Mouse (Mus musculus): ENCODE measurements around the gene Tapt1. TPM values are rescaled to one million over a fixed set of nuclear protein-coding genes. Genes with fewer than 3 reads are reported as not detected.
"Not testable (repeated sequence)": the region's sequence is repeated elsewhere in the genome, so short reads cannot be mapped to it uniquely, and the experiment has no call there.

Gene Tapt1
- polyA plus RNA-seq, 1 experiment from 2014 or later, result 37.6 TPM

DNA sequence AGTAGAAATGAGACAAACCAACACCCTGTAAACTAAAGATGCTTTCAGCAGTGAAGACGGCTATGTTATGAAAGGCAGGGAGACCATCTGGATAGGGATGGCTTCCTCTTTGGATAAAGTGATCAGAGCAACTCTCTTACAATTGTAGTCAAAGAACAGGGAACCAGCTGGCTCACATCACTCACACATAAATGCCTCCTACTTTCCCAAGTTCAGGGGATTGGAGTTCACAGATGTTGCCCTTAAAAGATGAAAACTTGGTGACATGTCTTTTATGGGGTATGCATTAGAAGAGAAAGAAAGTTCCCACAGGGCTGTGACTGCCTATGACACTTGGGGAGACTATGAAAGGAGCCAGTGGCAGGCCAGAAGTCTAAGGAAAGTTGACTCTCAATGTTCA lies 73.4 kb downstream of the Tapt1 start:
- Histone ChIP-seq H3K4me2 (ENCODE audit: low read depth, low read length) (no peak overlapping the region), H3K36me3 (ENCODE audit: control insufficient read depth, insufficient read depth, low read length) (no peaks in the 10 kb centered on the region), H3K4me1 (ENCODE audit: control insufficient read depth, insufficient read depth, low read length) (no peaks in the 10 kb centered on the region), H3K4me3 (ENCODE audit: low read depth, low read length) (no peak overlapping the region), H3K9ac (ENCODE audit: low read depth, low read length) (no peak overlapping the region), H3K27ac (replicated peaks; ENCODE audit: low read depth, low read length) (no peak overlapping the region), H3K27me3 (replicated peaks; ENCODE audit: control insufficient read depth, insufficient read depth, low read length) (no peaks in the 10 kb centered on the region), H3K9me3 (ENCODE audit: control insufficient read depth, low read length) (no peaks in the 10 kb centered on the region)
- 61% methylated on average over 1 of the region's 1 CpGs for WGBS
- no peak for ATAC-seq (ENCODE audit: low read depth)
- no peak for DNase-seq (ENCODE audit: low spot score)

GRCm38 (mm10) chr5:44151327-44152051 lies 74.9 kb downstream of the Tapt1 start:
- ATAC-seq (ENCODE audit: low read depth), result peak; percentile 86
- Histone ChIP-seq H3K36me3 (ENCODE audit: control insufficient read depth, insufficient read depth, low read length) (no peaks in the 10 kb centered on the region), H3K4me2 (ENCODE audit: low read depth, low read length) (no peak overlapping the region), H3K9me3 (ENCODE audit: control insufficient read depth, low read length) (no peaks in the 10 kb centered on the region), H3K4me3 (ENCODE audit: low read depth, low read length) (no peak overlapping the region), H3K4me1 (ENCODE audit: control insufficient read depth, insufficient read depth, low read length) (no peaks in the 10 kb centered on the region), H3K9ac (ENCODE audit: low read depth, low read length) (no peak overlapping the region), H3K27me3 (replicated peaks; ENCODE audit: control insufficient read depth, insufficient read depth, low read length) (no peaks in the 10 kb centered on the region), H3K27ac (replicated peaks; ENCODE audit: low read depth, low read length) (no peak overlapping the region)
- DNase-seq (ENCODE audit: low spot score), result peak; percentile 56
- WGBS, result 60% methylated on average over 4 of the region's 4 CpGs

DNA sequence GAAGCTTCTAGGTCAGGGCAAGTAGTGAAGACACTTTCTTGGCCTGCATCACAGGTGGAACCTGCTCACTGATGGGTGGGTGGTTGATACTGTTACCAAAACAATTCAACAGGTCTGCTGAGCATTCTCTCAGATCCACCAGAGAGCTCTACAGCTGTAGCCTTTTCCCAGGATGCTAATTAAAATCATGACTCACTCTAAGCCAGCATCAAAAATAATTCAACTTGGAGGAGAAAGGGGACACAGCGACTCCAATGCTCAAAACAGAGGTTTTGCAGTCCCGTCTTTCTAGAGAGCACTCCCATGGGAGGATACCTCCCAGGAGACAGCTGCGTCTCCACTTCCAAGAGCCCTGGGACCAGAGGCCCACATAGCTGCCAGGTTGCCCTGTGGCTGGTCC lies 78.7 kb downstream of the Tapt1 start:
- no peaks in the 10 kb centered on the region for H3K4me1 ChIP-seq (ENCODE audit: control insufficient read depth, insufficient read depth, low read length)
- 70% methylated on average over 3 of the region's 3 CpGs for WGBS
- no peaks in the 10 kb centered on the region for H3K9me3 ChIP-seq (ENCODE audit: control insufficient read depth, low read length)
- H3K27me3 ChIP-seq (replicated peaks; ENCODE audit: control insufficient read depth, insufficient read depth, low read length), result no peaks in the 10 kb centered on the region
- no peak overlapping the region for H3K4me2 ChIP-seq (ENCODE audit: low read depth, low read length)
- H3K9ac ChIP-seq (ENCODE audit: low read depth, low read length), result no peak overlapping the region
- no peak overlapping the region for H3K4me3 ChIP-seq (ENCODE audit: low read depth, low read length)
- ATAC-seq (ENCODE audit: low read depth) (peak; percentile 47; the same call in 1 of the 2 replicates), DNase-seq (ENCODE audit: low spot score) (no peak)
- no peak overlapping the region for H3K27ac ChIP-seq (replicated peaks; ENCODE audit: low read depth, low read length)
- no peaks in the 10 kb centered on the region for H3K36me3 ChIP-seq (ENCODE audit: control insufficient read depth, insufficient read depth, low read length)

DNA sequence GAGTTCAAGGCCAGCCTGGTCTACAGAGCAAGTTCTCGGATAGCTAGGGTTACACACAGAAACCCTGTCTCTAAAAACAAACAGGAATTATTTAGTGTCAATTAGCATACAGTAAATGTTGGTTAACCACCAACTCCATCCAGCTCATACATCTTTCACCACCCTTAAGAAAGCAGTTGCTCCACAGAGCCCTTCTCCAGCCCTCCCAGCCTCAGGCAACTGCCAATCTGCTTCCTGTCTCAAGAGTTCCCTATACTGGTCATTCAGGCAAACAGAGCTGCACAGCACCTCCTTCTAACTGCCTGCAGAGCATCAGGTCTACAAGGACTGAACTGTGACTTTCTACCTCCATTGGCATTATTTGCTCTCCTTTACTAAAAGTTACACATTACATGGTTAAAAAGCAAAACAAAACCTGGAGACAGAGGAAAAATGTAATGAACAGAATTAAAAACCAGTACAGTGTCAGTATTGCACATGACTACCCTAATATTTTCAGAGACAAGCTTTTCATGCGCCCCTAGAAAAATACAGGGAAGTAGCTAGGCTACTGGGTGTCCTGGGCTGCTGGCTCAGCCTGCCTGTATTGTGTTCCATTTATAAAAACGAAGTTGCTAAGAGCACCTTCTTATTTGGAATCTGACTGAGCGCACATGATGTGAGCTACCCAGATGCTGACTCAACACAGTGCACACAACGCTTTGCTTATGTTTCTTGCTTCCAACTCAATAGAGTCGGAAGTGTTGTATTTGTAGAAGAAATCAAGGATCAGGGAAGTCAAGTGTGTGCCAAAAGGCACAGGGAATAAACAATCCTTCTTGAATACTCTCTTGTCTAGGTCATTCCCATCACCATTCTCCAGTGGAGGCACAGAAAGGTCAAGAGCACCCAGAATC lies 79.7 kb downstream of the Tapt1 start:
- no peaks in the 10 kb centered on the region for H3K36me3 ChIP-seq (ENCODE audit: control insufficient read depth, insufficient read depth, low read length)
- no peaks in the 10 kb centered on the region for H3K9me3 ChIP-seq (ENCODE audit: control insufficient read depth, low read length)
- H3K4me1 ChIP-seq (ENCODE audit: control insufficient read depth, insufficient read depth, low read length), result no peaks in the 10 kb centered on the region
- no peak overlapping the region for H3K4me2 ChIP-seq (ENCODE audit: low read depth, low read length)
- no peak for ATAC-seq (ENCODE audit: low read depth)
- no peak overlapping the region for H3K9ac ChIP-seq (ENCODE audit: low read depth, low read length)
- 79% methylated on average over 6 of the region's 6 CpGs for WGBS
- no peak overlapping the region for H3K27ac ChIP-seq (replicated peaks; ENCODE audit: low read depth, low read length)
- no peaks in the 10 kb centered on the region for H3K27me3 ChIP-seq (replicated peaks; ENCODE audit: control insufficient read depth, insufficient read depth, low read length)
- DNase-seq (ENCODE audit: low spot score), result no peak
- H3K4me3 ChIP-seq (ENCODE audit: low read depth, low read length), result no peak overlapping the region

DNA sequence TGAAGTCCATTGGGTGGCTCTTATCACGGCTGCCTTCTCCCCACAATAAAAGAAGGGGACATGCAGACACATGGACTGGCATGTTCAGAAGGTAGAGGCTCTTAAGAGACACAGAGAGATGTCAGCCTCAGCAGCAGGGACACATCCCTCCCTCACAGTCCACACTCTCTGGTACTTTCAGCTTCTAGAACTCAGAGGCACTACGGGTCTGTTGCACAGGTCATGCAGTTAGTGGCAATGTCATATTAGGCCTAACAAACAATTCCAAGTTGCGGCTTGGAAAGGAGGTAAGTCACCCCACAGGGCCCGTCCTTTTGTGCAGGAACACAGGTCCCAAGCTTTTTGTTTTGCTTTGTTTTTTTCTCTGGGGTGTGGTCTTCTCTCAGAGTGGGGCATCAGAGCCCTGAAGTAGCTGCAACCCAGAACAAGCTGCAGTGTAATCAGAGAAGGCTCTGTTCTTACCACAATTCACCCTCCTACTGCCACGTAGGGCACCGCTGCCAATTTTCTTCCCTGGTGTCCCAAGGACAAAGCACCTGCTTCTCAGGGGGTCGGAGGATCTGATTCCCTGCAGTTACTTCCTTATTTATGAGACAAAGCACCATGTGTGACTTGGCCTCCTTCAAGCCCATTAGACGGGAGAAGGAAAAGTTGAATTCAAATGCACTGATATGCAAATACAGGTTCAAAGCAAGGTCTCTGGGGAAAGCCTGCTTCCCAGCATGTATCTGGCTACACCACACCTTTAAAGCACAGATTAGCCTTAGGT lies 82.8 kb downstream of the Tapt1 start:
- WGBS, result 37% methylated on average over 8 of the region's 8 CpGs
- Histone ChIP-seq H3K36me3 (ENCODE audit: control insufficient read depth, insufficient read depth, low read length) (no peaks in the 10 kb centered on the region), H3K9ac (ENCODE audit: low read depth, low read length) (no peak overlapping the region), H3K27me3 (replicated peaks; ENCODE audit: control insufficient read depth, insufficient read depth, low read length) (no peaks in the 10 kb centered on the region), H3K4me1 (ENCODE audit: control insufficient read depth, insufficient read depth, low read length) (no peaks in the 10 kb centered on the region), H3K9me3 (ENCODE audit: control insufficient read depth, low read length) (no peaks in the 10 kb centered on the region), H3K4me3 (ENCODE audit: low read depth, low read length) (no peak overlapping the region), H3K27ac (replicated peaks; ENCODE audit: low read depth, low read length) (no peak overlapping the region), H3K4me2 (ENCODE audit: low read depth, low read length) (no peak overlapping the region)
- peak; percentile 68 for DNase-seq (ENCODE audit: low spot score)
- ATAC-seq (ENCODE audit: low read depth), result peak; percentile 92

DNA sequence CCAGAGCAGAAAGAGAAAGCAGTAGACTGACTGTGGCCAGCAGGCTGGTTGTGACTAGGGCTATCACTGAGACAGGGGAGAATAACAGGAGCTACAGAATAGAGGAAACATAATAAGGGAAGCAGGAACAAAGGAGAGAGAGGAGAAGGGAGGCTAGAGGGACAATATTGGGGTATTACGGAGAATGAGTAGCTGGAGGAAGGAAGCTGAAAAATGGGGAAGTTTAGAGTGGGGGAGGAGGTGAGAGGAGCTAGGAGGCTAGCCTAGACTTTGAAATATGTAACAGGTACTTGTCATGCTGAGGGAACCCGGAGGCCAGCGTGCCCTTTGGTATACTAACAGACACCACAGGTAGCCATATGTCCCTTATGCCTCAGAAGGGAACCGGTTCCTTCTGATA lies 98.9 kb downstream of the Tapt1 start:
- ATAC-seq (ENCODE audit: low read depth), result no peak
- H3K4me3 ChIP-seq (ENCODE audit: low read depth, low read length), result no peak overlapping the region
- no peaks in the 10 kb centered on the region for H3K36me3 ChIP-seq (ENCODE audit: control insufficient read depth, insufficient read depth, low read length)
- no peaks in the 10 kb centered on the region for H3K27me3 ChIP-seq (replicated peaks; ENCODE audit: control insufficient read depth, insufficient read depth, low read length)
- 77% methylated on average over 4 of the region's 4 CpGs for WGBS
- H3K9ac ChIP-seq (ENCODE audit: low read depth, low read length), result no peak overlapping the region
- no peaks in the 10 kb centered on the region for H3K4me1 ChIP-seq (ENCODE audit: control insufficient read depth, insufficient read depth, low read length)
- no peak overlapping the region for H3K27ac ChIP-seq (replicated peaks; ENCODE audit: low read depth, low read length)
- DNase-seq (ENCODE audit: low spot score), result no peak
- no peaks in the 10 kb centered on the region for H3K9me3 ChIP-seq (ENCODE audit: control insufficient read depth, low read length)
- no peak overlapping the region for H3K4me2 ChIP-seq (ENCODE audit: low read depth, low read length)

DNA sequence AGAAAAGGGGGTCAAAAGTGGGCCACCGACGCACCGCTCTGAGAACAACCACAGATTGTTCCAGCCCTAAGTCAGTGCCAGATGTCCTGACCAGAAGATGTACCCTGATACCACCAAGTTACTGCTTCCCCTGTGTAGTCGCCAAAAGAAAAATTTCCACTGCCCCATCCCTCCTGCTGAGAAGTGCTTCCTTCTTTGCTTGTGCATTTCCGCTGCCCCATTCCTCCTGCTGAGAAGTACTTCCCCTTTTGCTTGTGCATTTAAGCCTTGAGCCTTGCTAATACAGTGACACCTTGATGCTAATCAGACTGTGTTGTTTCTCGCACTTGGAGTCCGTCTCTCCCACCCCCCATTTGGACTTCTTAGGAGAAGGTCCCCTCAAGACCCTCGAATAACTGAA lies 99.9 kb downstream of the Tapt1 start:
- H3K9ac ChIP-seq (ENCODE audit: low read depth, low read length); H3K4me3 ChIP-seq (ENCODE audit: low read depth, low read length); ATAC-seq (ENCODE audit: low read depth); DNase-seq (ENCODE audit: low spot score); H3K4me2 ChIP-seq (ENCODE audit: low read depth, low read length); H3K36me3 ChIP-seq (ENCODE audit: control insufficient read depth, insufficient read depth, low read length); H3K4me1 ChIP-seq (ENCODE audit: control insufficient read depth, insufficient read depth, low read length); H3K9me3 ChIP-seq (ENCODE audit: control insufficient read depth, low read length); H3K27me3 ChIP-seq (replicated peaks; ENCODE audit: control insufficient read depth, insufficient read depth, low read length); H3K27ac ChIP-seq (replicated peaks; ENCODE audit: low read depth, low read length): not testable (repeated sequence)
- WGBS, result 84% methylated on average over 8 of the region's 8 CpGs
